Mouse (Mus musculus) kidney, adult 2 months (tissue): ENCODE measurements around the gene Gm21677.
"Not testable (repeated sequence)": the region's sequence is repeated elsewhere in the genome, so short reads cannot be mapped to it uniquely, and the experiment has no call there.

Experiments used
- CTCF ChIP-seq: fragments of 200-500 bp; conservative IDR thresholded peaks from 2 replicates; pipeline ENCODE4 v1.5.1; 2011; ENCODE audit warnings: low read depth, mild to moderate bottlenecking, control low read depth, low read length, moderate library complexity, mixed read lengths; ENCODE audit not compliant: insufficient read depth, insufficient read length
- POLR2A ChIP-seq: fragments of 200-500 bp; IDR thresholded peaks from one replicate; pipeline ENCODE4 v1.6.1; 2011; ENCODE audit warnings: low read depth, low read length, control low read depth

DNA sequence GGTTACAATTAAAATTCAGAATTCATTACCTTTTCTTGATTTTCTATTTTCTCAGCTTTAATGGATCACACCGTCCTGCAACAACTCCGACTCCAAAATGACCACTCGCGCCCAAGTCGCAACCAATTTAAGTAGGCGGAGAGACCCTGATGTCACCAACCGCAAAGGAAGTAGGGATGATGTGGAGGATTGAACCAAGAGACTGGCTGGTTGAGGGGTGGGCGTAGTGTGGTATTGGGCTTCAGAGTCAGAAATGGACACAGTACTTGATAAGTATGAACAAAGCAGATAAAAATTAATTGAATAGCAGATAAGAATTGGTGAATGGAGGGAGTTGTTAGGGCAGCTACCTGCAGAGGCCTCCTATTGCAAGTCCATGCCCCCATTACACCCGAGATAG, at the start of gene Gm21677:
- TF ChIP-seq CTCF, POLR2A: not testable (repeated sequence)
